Mouse (Mus musculus) megakaryocyte, embryonic 14.5 days (primary cell): ENCODE results near the gene Lrp4.

ENCODE experiments used
- FLI1 ChIP-seq: IDR thresholded peaks from 2 replicates; pipeline ENCODE4 v1.6.1; 2012; ENCODE audit warnings: low read length, inconsistent platforms, mixed read lengths
- GATA1 ChIP-seq: IDR thresholded peaks from 3 replicates; pipeline ENCODE4 v1.6.1; 2012; ENCODE audit warnings: mixed read lengths, low read length, inconsistent platforms, borderline replicate concordance

DNA sequence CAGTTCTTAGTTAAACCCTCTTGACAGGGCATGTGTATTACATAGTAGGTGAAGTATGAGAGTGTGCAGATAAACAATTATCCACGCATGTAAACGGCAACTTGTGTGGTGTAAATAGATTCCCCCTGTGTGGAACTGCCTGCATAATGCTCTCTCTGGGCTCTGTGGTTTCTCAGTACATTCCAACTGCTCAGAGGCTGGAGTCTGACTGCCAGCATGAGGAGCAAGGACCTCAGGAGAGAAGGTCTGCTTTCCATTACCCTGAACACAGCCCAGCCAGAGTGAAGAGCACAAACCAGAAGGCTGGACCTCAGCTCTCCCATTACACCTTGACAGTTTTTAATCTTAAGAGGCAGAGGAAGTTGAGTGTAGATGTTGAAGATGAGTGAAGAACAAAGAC, 45.8 kb upstream of the Lrp4 start:
- TF ChIP-seq GATA1: no peak
- no peak for TF ChIP-seq FLI1
